Mouse (Mus musculus): ENCODE measurements around the gene Wfdc6a. TPM values are rescaled to one million over a fixed set of nuclear protein-coding genes. Genes with fewer than 3 reads are reported as not detected.
A peak's percentile ranks its signal among the peaks of the same experiment; 100 is the strongest.
"Not testable (repeated sequence)": the region's sequence is repeated elsewhere in the genome, so short reads cannot be mapped to it uniquely, and the experiment has no call there.

The Wfdc6a gene
- total RNA-seq (2021) = not detected
- long read RNA-seq, experiment 1 = 0 reads
- long read RNA-seq, experiment 2 = 0 reads

GRCm38 (mm10) chr2:164585025-164585725 is at the start of gene Wfdc6a:
Gene Wfdc6a (minus strand): TSS chr2:164585447.
- H3K4me3 ChIP-seq; intact Hi-C loops (cut with DNase I); DNase-seq (ENCODE audit: extremely low spot score in 1 of 2, low spot score in 2 of 2); H3K27ac ChIP-seq: not testable (repeated sequence)

- TF ChIP-seq CTCF (IDR thresholded peaks at IDR 0.05) = no peak; the same call in 1 of the 2 replicates
- Histone ChIP-seq H3K4me3 (no peak overlapping the region), H3K27ac (no peak overlapping the region)
- intact Hi-C loops (cut with DNase I) = no loop called here
- no peak for DNase-seq (ENCODE audit: extremely low spot score in 1 of 2, low spot score in 2 of 2)
Measured at GRCm38 (mm10) chr2:164621775-164622174, 36.5 kb upstream of the Wfdc6a start.

- no peak overlapping the region for H3K27ac ChIP-seq
- intact Hi-C loops (cut with DNase I) = no loop called here
- H3K4me3 ChIP-seq = no peak overlapping the region
- no peak for TF ChIP-seq CTCF (IDR thresholded peaks at IDR 0.05)
- no peak for DNase-seq (ENCODE audit: extremely low spot score in 1 of 2, low spot score in 2 of 2)
Measured at GRCm38 (mm10) chr2:164619050-164619449, 33.8 kb upstream of the Wfdc6a start.

GRCm38 (mm10) chr2:164615386-164615785 is 30.1 kb upstream of the Wfdc6a start:
- Histone ChIP-seq H3K4me3 (no peak overlapping the region), H3K27ac (no peak overlapping the region)
- intact Hi-C loops (cut with DNase I) = no loop called here
- TF ChIP-seq CTCF (IDR thresholded peaks at IDR 0.05) = no peak
- DNase-seq (ENCODE audit: extremely low spot score in 1 of 2, low spot score in 2 of 2) = no peak

- DNase-seq (ENCODE audit: extremely low spot score in 1 of 2, low spot score in 2 of 2); H3K4me3 ChIP-seq; H3K27ac ChIP-seq; intact Hi-C loops (cut with DNase I): not testable (repeated sequence)
Measured at GRCm38 (mm10) chr2:164613471-164613870, 28.2 kb upstream of the Wfdc6a start, which contains the start of the genes Wfdc6b and Wfdc8. Gene Wfdc6b (plus strand): TSS chr2:164613522. Gene Wfdc8 (minus strand): TSS chr2:164613626.

GRCm38 (mm10) chr2:164608781-164609180 is 23.5 kb upstream of the Wfdc6a start:
- TF ChIP-seq CTCF (IDR thresholded peaks at IDR 0.05) = no peak
- no peak overlapping the region for H3K27ac ChIP-seq
- H3K4me3 ChIP-seq = no peak overlapping the region
- intact Hi-C loops (cut with DNase I) = no loop called here
- no peak for DNase-seq (ENCODE audit: extremely low spot score in 1 of 2, low spot score in 2 of 2)

GRCm38 (mm10) chr2:164604411-164604810 is 19.2 kb upstream of the Wfdc6a start:
- intact Hi-C loops (cut with DNase I) = no loop called here
- no peak overlapping the region for H3K27ac ChIP-seq
- no peak for TF ChIP-seq CTCF (IDR thresholded peaks at IDR 0.05)
- H3K4me3 ChIP-seq = no peak overlapping the region
- no peak for DNase-seq (ENCODE audit: extremely low spot score in 1 of 2, low spot score in 2 of 2)

GRCm38 (mm10) chr2:164603482-164603881 is 18.2 kb upstream of the Wfdc6a start:
- intact Hi-C loops (cut with DNase I) = no loop called here
- peak; percentile 7 for TF ChIP-seq CTCF (IDR thresholded peaks at IDR 0.05)
- DNase-seq (ENCODE audit: extremely low spot score in 1 of 2, low spot score in 2 of 2) = no peak
- no peak overlapping the region for H3K27ac ChIP-seq
- no peak overlapping the region for H3K4me3 ChIP-seq

- intact Hi-C loops (cut with DNase I) = no loop called here
- TF ChIP-seq CTCF (IDR thresholded peaks at IDR 0.05) = peak; percentile 21
- DNase-seq (ENCODE audit: extremely low spot score in 1 of 2, low spot score in 2 of 2) = no peak
- no peak overlapping the region for H3K4me3 ChIP-seq
- H3K27ac ChIP-seq = no peak overlapping the region
Measured at GRCm38 (mm10) chr2:164600179-164600578, 14.9 kb upstream of the Wfdc6a start.

GRCm38 (mm10) chr2:164593494-164593893 is 8.2 kb upstream of the Wfdc6a start, which contains the start of gene Eppin:
Gene Eppin (minus strand): TSS chr2:164593594.
- intact Hi-C loops (cut with DNase I) = no loop called here
- Histone ChIP-seq H3K27ac (no peak within 1 kb of the TSS), H3K4me3 (no peak within 1 kb of the TSS)
- TF ChIP-seq CTCF (IDR thresholded peaks at IDR 0.05) = no peak
- no peak for DNase-seq (ENCODE audit: extremely low spot score in 1 of 2, low spot score in 2 of 2)

GRCm38 (mm10) chr2:164592014-164592413 is 6.8 kb upstream of the Wfdc6a start:
- Histone ChIP-seq H3K27ac (no peak overlapping the region), H3K4me3 (no peak overlapping the region)
- DNase-seq (ENCODE audit: extremely low spot score in 1 of 2, low spot score in 2 of 2) = peak; percentile 13 to 15
- intact Hi-C loops (cut with DNase I) = loop anchor here (1.0 kb wide), 1 partner anchor 134 kb away; no protein-coding TSS in a partner anchor
- peak; percentile 78 for TF ChIP-seq CTCF (IDR thresholded peaks at IDR 0.05)

GRCm38 (mm10) chr2:164573359-164573758 is 11.9 kb downstream of the Wfdc6a start, which contains the start of gene Spint3:
Gene Spint3 (minus strand): TSS chr2:164573459.
- DNase-seq (ENCODE audit: extremely low spot score in 1 of 2, low spot score in 2 of 2); H3K4me3 ChIP-seq; H3K27ac ChIP-seq; intact Hi-C loops (cut with DNase I): not testable (repeated sequence)

GRCm38 (mm10) chr2:164567460-164567859 is 17.8 kb downstream of the Wfdc6a start:
- intact Hi-C loops (cut with DNase I) = no loop called here
- TF ChIP-seq CTCF (IDR thresholded peaks at IDR 0.05) = no peak
- H3K27ac ChIP-seq = no peak overlapping the region
- no peak for DNase-seq (ENCODE audit: extremely low spot score in 1 of 2, low spot score in 2 of 2)
- H3K4me3 ChIP-seq = no peak overlapping the region

Data from left cerebral cortex, adult 2 months (tissue).